ENCODE assay signal across 8 mouse cellular contexts in the genomic region with DNA sequence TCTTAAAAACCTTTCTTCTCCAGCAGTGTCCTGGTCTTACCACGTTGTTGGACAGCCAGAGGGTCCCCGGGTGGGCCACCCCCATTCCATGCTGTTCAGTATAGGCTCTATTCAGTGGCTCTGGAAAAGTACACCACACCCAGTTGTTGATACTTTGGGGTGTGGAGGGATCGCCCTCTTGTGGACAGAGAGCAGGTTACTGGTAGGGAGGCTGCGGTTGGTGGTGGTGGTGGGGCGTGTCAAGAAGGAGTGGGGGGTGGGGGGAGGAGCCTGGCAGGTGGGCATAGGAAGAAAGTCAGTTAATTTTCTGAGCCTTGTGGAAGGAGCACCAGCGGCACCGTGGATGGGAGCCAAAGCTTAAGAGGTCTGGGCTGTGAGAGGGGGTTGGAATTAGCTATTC. TPM values are rescaled to one million over a fixed set of nuclear protein-coding genes. Genes with fewer than 3 reads are reported as not detected.
DNase-seq lines count a peak whose midpoint lies in the region; ATAC-seq lines count a peak whose summit lies in the region.

No protein-coding gene starts in this region.

- no peaks in the 10 kb centered on the region for H3K36me3 ChIP-seq in hindbrain, embryonic 11.5 days (ENCODE audit: control insufficient read depth, insufficient read depth, low read length)

- H3K9ac ChIP-seq in hindbrain, embryonic 11.5 days (ENCODE audit: low read depth, low read length), result no peak overlapping the region

- DNase-seq in Muller cell, postnatal 12 days (ENCODE audit: inconsistent ontology term), result peak; percentile 85
- peak; percentile 28 for DNase-seq in cerebellum, adult 8-10 months
- DNase-seq in frontal cortex, postnatal 10 days (ENCODE audit: low spot score in 2 of 2), result peak; percentile 63 to 66
- DNase-seq in hindbrain, embryonic 11.5 days (ENCODE audit: low spot score), result peak; percentile 53
- peak; percentile 58 to 73 for DNase-seq in layer of hippocampus, postnatal 14 days (ENCODE audit: low spot score in 2 of 2)
- peak; percentile 82 for DNase-seq in lung, postnatal 14 days
- DNase-seq in retina, postnatal 7 days (ENCODE audit: low read depth, low spot score), result peak; percentile 59
- DNase-seq in urinary bladder, postnatal 25 days (ENCODE audit: low spot score), result peak; percentile 73

- H3K27me3 ChIP-seq in hindbrain, embryonic 11.5 days (ENCODE audit: control insufficient read depth, insufficient read depth, low read length), result no peaks in the 10 kb centered on the region

- no peak overlapping the region for H3K27ac ChIP-seq in hindbrain, embryonic 11.5 days (ENCODE audit: low read depth, low read length)

- ATAC-seq in hindbrain, embryonic 11.5 days (ENCODE audit: low FRiP score), result 0 out of 2 replicates have a peak, but pooled peaks have one; percentile 37

- H3K4me3 ChIP-seq in hindbrain, embryonic 11.5 days (ENCODE audit: low read depth, low read length), result no peak overlapping the region

- H3K4me1 ChIP-seq in hindbrain, embryonic 11.5 days (replicated peaks; ENCODE audit: control insufficient read depth, insufficient read depth, low read length), result peaks cover 2% of the 10 kb centered on the region; the same call in 1 of the 2 replicates

- 17% methylated on average over 7 of the region's 7 CpGs for WGBS in hindbrain, embryonic 11.5 days

- no peaks in the 10 kb centered on the region for H3K9me3 ChIP-seq in hindbrain, embryonic 11.5 days (ENCODE audit: control insufficient read depth, low read length)

- H3K4me2 ChIP-seq in hindbrain, embryonic 11.5 days (replicated peaks; ENCODE audit: low read depth, low read length), result no peak overlapping the region

RNA-seq across cellular contexts. Expression of gene S100a6, which starts 2.7 kb away (rescaled TPM):
- 23.5 and 25.9 TPM in 2 replicates for polyA plus RNA-seq in hindbrain, embryonic 11.5 days (2014; fragmentation: Nextera tagmentation; extraction: Ambion mirVana)
- 10 to 100 TPM; 26.3 to 30.1 TPM for total RNA-seq in layer of hippocampus, postnatal 14 days (2021)

RNA-seq across cellular contexts. Expression of gene S100a5, which starts 7.1 kb away (rescaled TPM):
- polyA plus RNA-seq in hindbrain, embryonic 11.5 days (2014; fragmentation: Nextera tagmentation; extraction: Ambion mirVana), result not detected in 2 replicates
- total RNA-seq in layer of hippocampus, postnatal 14 days (2021), result not detected

RNA-seq across cellular contexts. Expression of gene S100a4, which starts 11.8 kb away (rescaled TPM):
- polyA plus RNA-seq in hindbrain, embryonic 11.5 days (2014; fragmentation: Nextera tagmentation; extraction: Ambion mirVana), result 0.91 and 1.4 TPM in 2 replicates
- 1 to 10 TPM; 7.3 to 9.1 TPM for total RNA-seq in layer of hippocampus, postnatal 14 days (2021)

RNA-seq across cellular contexts. Expression of gene Gm42674, which starts 13.7 kb away (rescaled TPM):
- not detected in 2 replicates for polyA plus RNA-seq in hindbrain, embryonic 11.5 days (2014; fragmentation: Nextera tagmentation; extraction: Ambion mirVana)
- not detected for total RNA-seq in layer of hippocampus, postnatal 14 days (2021)

RNA-seq across cellular contexts. Expression of gene S100a2, which starts 25.4 kb away (rescaled TPM):
- not detected in 2 replicates for polyA plus RNA-seq in hindbrain, embryonic 11.5 days (2014; fragmentation: Nextera tagmentation; extraction: Ambion mirVana)
- not detected for total RNA-seq in layer of hippocampus, postnatal 14 days (2021)

Comparison
In these comparisons a context has a peak if more than half of its experiments do, and no peak if none do; other contexts are left out.
1. DNase-seq: peak in every context shown above with its lines; median percentile 85 in Muller cell, postnatal 12 days; 82 in lung, postnatal 14 days; 73 in urinary bladder, postnatal 25 days; 66 in layer of hippocampus, postnatal 14 days; 64 in frontal cortex, postnatal 10 days; 59 in retina, postnatal 7 days; 53 in hindbrain, embryonic 11.5 days; 28 in cerebellum, adult 8-10 months.